Mouse (Mus musculus) layer of hippocampus, postnatal 36 days (tissue): ENCODE measurements at regions not wholly inside any gene's neighbourhood (a gene's known extent, or its start where the extent isn't known, plus 50 kb on each side); places are given as distances from the start of the nearest gene placed in this dataset.
"Not testable (repeated sequence)": the region's sequence is repeated elsewhere in the genome, so short reads cannot be mapped to it uniquely, and the experiment has no call there.

Experiments
- DNase-seq, 2 experiments: peaks; one replicate each; pipeline ENCODE4 v3.0.0; 2022

DNA sequence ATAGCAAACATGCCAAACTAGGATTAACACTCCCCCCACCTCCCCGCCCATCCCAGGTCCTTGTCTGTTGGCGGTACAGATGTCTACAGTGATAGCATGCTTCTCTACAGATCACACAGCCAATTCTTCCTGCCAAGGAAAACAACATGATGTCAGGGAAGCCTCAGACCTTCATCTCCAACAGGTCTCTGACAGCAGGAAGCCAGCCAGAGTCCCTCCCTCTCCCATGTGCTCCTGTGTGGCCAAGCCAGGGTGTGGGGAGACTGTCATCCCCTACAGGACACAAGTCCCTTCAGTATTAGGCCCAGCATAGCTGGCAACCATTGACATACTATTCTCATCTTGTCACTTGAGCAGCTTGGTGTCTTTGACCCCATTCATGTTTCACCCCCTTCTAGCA is 568.8 kb upstream of the Arid1b start:
- no peak for DNase-seq

- DNase-seq, result no peak
Observed at GRCm38 (mm10) chr17:4429036-4429435, 565.1 kb upstream of the Arid1b start.

DNA sequence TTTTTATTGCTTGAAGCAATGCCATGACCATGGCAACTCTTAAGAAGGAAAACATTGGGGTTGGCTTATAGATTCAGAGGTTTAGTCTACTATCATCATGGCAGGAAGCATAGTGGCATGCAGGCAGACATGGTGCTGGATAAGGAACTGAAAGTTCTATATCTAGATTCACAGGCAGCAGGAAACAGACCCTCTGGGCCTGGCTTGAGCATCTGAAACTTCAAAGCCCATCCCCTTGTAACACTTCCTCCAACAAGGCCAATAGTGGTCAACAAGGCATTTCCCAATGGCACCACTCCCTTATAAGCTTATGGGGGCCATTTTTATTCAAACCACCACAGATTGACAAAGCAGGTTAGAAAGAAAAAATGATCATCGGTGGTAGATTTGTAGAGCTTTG is 548.5 kb upstream of the Arid1b start:
- no peak for DNase-seq

DNA sequence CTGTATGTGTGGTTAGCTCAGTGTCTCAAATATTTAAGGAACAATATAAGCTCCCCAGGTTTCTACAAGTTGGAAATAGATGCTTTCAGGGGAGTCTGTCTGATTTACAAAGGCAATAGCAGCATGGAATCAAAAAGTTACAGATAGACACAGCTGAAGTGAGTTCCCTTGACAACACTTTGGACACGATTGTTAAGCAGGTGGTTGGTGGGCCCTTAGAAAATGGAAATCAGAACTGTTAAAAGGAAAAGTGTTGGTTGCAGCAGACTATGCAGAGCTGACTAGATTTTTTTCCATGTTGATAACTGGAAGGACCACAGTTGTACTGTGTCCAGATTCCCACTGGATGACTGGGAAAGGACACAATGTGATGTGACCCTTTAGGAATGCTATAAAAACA is 536.6 kb upstream of the Arid1b start:
- DNase-seq, result peak; percentile 17 to 24

DNA sequence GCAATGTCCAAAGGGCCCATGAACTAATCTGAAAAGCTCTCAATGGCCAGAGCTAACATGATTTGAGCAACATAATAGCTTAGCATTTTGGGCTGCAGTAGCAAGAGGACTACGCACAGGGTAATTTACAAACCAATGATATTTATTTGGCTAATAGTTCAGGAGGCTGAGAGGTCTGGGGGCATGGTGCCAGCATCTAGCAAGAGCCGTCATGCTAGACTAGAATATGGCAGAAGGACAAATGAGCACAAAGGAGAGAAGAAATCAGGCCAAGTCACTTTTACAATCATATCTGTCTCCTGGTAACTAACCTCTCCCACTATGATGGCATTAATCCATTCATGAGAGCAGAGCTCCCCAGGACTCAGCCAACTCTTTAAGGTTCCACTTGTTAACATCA is 532.6 kb upstream of the Arid1b start:
- DNase-seq, result no peak

GRCm38 (mm10) chr17:4464286-4464880 is 529.7 kb upstream of the Arid1b start:
- DNase-seq, result no peak

- DNase-seq, result no peak
Observed at GRCm38 (mm10) chr17:4465741-4466140, 528.4 kb upstream of the Arid1b start.

DNA sequence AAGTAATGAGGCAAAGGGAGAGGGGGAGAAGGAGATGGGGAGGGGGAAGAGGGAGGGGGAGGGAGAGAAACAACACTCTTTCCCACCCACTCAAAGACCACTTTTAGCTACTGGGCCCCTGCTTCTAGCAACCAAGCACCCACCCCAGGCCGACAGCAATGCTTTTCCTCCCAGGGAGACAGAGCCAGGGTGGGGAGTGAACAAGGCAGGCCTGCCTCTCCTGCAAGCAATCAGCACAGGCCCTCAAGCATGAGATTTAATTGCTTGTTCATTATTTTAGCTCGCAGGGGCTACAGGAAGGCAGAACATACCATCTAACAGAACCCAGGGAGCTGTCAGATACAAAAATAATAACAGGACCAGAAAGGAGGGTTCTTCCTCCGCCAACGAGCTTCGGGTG is 521.7 kb upstream of the Arid1b start:
- DNase-seq, result no peak

DNA sequence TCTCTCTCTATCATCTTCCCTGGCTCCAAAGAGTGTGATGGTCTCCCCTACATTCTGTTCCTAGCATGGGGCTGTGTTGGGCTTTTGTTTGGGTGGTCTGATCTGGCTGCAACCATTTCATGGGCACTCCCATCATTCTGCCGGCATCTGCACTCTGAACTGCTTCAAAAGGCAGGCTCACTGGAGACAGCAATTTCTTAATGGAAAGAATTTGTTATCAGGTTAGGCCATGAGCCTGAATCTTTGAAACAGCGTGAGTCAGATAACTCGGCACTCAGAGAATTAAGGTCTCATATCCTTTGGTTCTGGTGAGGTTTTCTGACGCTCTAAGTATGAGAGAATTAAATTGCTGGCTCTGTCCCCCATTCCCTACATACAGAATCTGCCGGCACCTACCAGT is 519.8 kb upstream of the Arid1b start:
- DNase-seq, result no peak

DNA sequence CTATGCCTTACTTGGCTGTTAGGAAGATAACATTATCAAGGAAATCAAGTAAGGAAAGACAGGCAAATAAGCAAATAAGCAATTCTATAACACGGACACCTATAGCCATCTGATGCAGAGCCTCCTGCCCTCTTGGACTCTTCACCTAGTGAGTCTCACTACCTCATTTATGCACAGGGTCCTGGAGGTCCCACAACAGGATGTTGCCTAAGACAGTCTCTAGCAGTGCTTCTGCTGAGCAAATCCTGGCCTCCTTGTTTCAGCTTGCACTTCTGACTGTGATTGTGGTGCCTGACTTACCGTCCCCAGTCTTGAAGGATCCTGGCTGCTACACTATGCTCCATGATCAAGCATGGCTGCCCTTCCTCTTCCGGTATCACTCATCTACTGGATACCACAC is 518.5 kb upstream of the Arid1b start:
- no peak for DNase-seq

- no peak for DNase-seq
Observed at GRCm38 (mm10) chr17:4494392-4494791, 499.7 kb upstream of the Arid1b start.

DNA sequence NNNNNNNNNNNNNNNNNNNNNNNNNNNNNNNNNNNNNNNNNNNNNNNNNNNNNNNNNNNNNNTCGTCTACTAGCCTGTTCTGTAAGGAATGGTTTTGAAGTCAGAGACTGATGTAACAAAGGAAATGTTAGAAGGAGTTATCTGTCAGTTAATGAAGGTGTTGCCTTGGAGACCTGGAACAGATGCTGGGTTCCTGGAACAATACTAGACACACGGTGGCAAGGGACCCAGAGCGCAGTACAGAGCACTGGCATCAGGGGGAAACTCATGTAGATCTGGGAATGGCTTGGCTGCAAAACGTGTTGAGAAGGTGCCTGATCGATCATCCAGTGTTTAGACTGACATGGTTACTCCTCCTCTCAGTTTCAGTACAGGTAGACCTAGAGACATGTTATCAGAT is 493.6 kb upstream of the Arid1b start:
- DNase-seq, result no peak

DNA sequence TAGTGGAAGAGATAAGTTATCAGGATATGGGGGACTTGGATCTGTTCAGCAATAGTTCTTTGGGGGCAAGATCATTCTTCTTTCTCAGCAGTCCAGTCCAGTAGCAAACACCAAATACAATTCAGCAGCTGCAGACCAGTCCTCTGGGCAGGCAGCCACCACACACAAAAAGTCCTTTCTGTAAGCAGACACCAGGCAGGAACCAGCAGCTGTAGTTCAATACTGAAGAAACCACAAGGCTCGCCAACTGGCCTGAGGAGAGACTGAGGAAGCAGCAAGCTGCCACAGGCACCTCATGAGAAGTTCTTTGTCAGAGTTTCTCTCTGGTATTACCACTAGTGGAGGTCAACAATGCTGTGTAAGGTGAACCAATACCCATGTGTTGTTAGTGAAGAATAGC is 493.1 kb upstream of the Arid1b start:
- peak in 1 of 2 experiments; percentile 13 for DNase-seq

DNA sequence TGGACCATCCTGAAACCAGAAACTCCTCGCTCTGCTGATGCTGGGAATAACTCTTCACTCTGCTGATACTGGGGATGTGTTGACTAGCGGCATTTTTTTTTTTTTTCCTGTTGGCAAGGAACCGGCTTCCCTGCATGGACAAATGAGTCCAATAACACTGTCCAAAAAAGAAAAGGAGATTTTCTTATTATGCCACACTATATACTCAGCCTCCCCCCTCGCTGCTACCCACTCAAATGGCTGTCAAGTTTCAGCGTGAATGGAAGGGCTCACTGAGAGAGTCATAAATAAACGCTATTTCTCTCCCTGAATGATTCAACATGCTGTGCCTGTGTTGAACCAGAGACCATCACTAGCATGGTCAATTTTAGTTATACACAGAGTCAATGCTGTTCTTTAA is 489.2 kb upstream of the Arid1b start:
- no peak for DNase-seq

DNA sequence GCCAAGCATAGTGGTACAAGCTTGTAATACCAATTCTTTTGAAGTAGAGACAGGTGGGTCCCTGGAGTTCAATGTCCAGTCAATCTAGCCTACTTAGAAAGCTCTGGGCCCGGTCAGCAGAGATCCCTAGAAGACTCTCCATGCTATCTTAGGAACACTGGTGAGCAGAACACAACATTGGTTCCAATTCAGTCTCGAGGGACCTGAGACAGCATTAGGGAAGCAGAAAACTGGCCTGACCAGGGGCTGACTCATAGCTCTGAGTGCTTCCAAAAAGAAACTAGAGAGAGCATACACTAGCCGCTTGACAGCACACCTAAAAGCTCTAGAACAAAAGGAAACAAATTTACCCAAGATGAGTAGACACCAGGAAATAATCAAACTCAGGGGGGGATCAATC is 484.6 kb upstream of the Arid1b start:
- no peak for DNase-seq

DNA sequence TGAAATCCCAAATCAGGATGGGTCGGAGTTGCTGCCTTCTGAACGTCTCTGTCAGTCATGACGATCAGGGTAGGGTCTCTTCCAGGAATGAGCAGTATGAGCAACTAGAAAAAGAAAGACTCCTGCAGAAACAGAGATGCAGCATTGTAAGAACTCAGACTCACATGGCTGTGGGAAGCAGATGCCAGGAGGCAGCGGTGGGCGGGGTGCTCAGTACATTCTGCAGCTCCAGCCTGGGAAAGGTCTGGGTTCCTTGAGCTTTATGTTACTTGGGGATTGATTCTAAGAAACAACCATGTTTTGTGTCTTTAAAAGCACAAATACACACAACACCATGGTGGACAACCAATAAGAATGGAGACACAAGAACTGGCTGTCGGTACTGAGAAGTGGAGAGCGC is 478.0 kb upstream of the Arid1b start:
- peak; percentile 58 to 60 for DNase-seq

DNA sequence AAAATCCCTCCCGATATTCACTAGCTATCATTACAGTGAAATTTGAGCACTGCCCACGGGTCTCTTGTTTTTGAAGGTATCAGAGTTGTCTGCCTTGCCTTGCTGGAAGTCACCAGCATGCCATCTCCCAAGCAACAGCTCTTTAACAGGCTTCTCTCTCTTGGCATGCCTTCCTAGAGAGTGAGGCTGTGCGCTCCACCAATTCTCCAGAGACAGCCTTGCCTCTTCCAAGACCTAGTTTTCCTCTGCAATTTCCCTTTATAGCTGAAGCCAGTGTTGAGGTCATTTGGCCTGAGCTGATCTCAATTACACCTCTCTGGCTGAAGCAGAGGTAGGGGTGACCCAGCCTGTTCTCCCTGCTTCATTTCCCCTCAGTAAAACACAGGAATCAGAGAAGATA is 477.3 kb upstream of the Arid1b start:
- peak; percentile 11 to 28 for DNase-seq

GRCm38 (mm10) chr17:4521031-4521430 is 473.1 kb upstream of the Arid1b start:
- DNase-seq, result no peak

DNA sequence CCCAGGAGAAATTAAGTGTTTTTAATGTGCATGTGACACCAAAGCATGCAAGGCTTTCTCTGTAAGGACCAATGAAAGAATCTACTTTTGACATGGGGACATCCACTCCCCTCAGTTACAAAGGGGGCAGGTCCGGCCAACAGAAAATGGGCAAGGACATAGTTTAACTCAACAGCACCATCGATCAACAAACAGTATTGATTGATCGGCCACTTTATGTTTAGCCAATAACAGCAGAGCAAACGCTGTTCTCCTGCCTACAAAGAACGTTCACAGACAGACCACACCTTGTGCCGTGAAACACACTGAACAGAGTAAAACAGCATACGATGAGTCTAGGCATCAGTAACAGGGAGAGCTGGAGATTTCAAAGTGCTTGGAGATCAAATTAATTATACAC is 467.7 kb upstream of the Arid1b start:
- DNase-seq, result no peak

DNA sequence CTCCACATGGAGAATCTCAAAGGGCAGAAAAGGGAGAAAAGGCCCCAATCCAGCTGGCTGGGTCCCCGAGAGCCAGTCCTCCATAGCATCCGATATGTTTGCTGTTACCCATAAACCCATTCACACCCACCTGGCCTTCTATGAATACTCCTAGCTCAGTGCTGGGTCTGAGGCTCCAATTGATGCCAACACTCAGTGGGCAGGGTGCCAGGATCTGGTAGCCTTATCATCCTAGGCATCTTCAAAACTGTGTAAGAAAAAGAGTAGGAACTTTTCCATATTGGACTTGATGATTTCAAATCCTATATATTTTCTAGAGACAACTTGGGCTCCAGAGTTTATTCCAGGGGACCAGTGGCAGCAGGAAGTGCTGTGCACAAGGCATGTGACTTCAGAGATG is 462.0 kb upstream of the Arid1b start:
- no peak for DNase-seq

- no peak for DNase-seq
Observed at GRCm38 (mm10) chr17:4540435-4540834, 453.7 kb upstream of the Arid1b start.

DNA sequence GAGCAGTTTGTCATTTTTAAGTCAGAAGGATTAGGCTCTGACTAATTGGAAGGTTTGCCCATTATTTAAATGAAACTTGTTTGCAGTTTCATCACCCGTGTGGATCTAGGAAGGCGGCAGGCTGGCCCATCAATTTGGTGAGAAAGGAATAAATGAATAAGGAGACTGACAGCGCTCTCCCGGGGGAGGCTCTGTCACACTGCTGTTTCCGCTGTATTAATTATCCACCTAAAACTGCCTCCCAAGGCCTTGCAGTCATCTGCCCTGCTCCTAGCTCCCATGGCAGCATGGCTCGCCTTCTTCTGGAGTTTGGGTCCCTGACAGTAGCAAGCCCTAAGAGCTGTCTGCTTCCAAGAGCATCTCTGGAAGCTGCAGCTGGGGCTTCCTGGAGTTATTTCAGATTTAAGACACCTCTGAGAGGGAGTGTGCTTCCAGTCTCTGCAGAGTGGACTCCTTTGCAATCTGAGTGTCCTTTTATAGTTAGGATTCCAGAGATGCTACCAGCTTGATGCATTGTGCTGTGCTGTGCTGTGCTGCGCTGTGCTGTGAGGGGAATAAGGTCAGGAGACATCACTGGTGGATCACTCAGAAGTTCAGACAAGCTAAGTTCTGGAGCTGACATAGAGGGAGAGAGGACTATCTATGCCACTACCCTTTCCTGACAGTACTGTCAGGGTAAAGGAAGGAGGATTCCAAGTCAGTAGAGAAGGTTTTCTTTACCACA is 452.9 kb upstream of the Arid1b start:
- DNase-seq, result peak in 1 of 2 experiments; percentile 23

DNA sequence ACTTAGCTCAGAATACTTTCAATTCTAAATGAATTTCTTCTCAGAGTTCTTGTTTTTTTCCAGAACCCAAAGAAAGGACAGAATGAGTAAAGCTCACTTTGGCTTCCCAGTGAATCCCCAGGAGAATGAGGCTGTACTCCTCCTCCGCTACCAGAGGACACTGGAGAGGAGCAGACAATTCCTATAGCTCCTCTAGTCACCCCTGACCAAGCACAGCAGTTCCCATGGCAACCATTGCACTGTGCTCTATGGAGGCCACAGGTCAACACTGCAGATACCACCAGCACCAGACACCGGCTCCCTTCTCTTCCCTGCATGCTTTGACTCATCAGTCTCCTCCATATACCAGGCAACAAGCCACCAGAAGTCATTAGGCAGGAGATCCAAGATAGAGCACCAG is 447.6 kb upstream of the Arid1b start:
- no peak for DNase-seq

DNA sequence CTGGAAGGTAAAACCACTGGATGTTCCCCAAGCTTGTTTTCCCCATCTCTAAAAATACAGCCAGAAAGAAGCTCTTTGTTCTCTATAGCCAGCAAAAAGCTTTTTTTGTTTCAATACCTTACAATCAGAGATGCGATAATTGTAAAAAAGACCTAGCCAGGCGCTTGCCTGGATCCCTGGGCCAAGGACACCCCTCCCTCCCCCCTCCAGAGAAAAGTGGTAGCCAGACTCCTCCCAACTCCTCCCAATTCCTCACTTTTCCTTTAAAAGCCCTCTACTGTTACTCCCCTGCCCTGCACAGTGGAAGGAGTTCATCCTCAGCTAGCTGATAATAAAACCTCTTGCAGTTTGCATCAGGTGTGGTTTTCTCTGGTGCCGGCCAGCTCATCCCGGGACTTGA is 441.1 kb upstream of the Arid1b start:
- not testable (repeated sequence) for DNase-seq

DNA sequence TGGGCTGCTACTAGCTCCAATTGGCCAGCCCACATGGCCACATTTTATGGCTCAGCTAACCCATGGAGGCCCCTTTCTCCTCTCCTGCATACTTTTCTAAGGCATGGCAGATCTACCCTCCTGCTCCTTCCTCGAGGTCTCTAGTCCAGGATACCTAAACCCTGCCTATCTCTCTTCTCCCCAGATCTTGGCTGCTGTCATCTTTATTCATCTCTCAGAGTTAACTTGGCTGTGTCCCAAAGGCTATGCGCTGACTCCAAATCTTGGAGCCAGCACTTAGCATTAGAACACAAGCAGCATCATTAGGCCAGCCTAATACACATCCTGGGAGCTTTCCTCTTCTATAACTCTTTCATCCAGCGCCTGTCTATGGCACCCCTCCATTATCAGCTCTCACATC is 430.5 kb upstream of the Arid1b start:
- DNase-seq, result no peak
